Mouse (Mus musculus) hindbrain, embryonic 14.5 days (tissue): ENCODE measurements around the gene Krt32. TPM values are rescaled to one million over a fixed set of nuclear protein-coding genes. Genes with fewer than 3 reads are reported as not detected.

Experiments used
- polyA plus RNA-seq: library from polyadenylated mRNA; unstranded; fragments of >200 nt; fragmentation: Nextera tagmentation; extraction: Ambion mirVana; gene quantifications from 2 replicates; pipeline ENCODE4 v1.2.1, GENCODE M21; 2014

Gene Krt32
- polyA plus RNA-seq, 1 experiment from 2014 or later, result not detected

Other genes starting within 250 kb of the Krt32 start
- not detected in 2 replicates for gene Krtap4-16, start 236.6 kb downstream of the Krt32 start, polyA plus RNA-seq
- not detected in 2 replicates for gene Gm11568, start 230.3 kb downstream of the Krt32 start, polyA plus RNA-seq
- not detected in 2 replicates for gene Gm11559, start 223.8 kb downstream of the Krt32 start, polyA plus RNA-seq
- not detected in 2 replicates for gene Krtap9-1, start 214.8 kb downstream of the Krt32 start, polyA plus RNA-seq
- gene Gm11567, start 209.0 kb downstream of the Krt32 start, polyA plus RNA-seq, result not detected in 2 replicates
- not detected in 2 replicates for gene Krtap31-1, start 180.3 kb downstream of the Krt32 start, polyA plus RNA-seq
- not detected in 2 replicates for gene Gm11565, start 173.5 kb downstream of the Krt32 start, polyA plus RNA-seq
- not detected in 2 replicates for gene Krtap31-2, start 151.9 kb downstream of the Krt32 start, polyA plus RNA-seq
- not detected in 2 replicates for gene Krtap9-5, start 139.8 kb downstream of the Krt32 start, polyA plus RNA-seq
- gene Krtap29-1, start 109.2 kb downstream of the Krt32 start, polyA plus RNA-seq, result not detected in 2 replicates
- gene Krtap16-1, start 101.6 kb downstream of the Krt32 start, polyA plus RNA-seq, result 0.16 and 0.29 TPM in 2 replicates
- 0.86 and 1.5 TPM in 2 replicates for gene Krtap17-1, start 94.2 kb downstream of the Krt32 start, polyA plus RNA-seq
- gene Krt33a, start 72.0 kb downstream of the Krt32 start, polyA plus RNA-seq, result not detected in 2 replicates
- gene Krt33b, start 58.4 kb downstream of the Krt32 start, polyA plus RNA-seq, result 0.13 TPM in 1 of 2 replicates, not detected in the other
- gene Krt34, start 46.7 kb downstream of the Krt32 start, polyA plus RNA-seq, result not detected in 2 replicates
- gene Krt31, start 37.7 kb downstream of the Krt32 start, polyA plus RNA-seq, result not detected in 2 replicates
- not detected in 2 replicates for gene Krt35, start 8.0 kb upstream of the Krt32 start, polyA plus RNA-seq
- gene Krt36, start 17.4 kb upstream of the Krt32 start, polyA plus RNA-seq, result not detected in 2 replicates
- not detected in 2 replicates for gene Krt13, start 33.3 kb upstream of the Krt32 start, polyA plus RNA-seq
- gene Krt15, start 47.7 kb upstream of the Krt32 start, polyA plus RNA-seq, result 0.15 and 0.16 TPM in 2 replicates
- 0.87 and 0.90 TPM in 2 replicates for gene Krt19, start 60.4 kb upstream of the Krt32 start, polyA plus RNA-seq
- gene Krt9, start 105.0 kb upstream of the Krt32 start, polyA plus RNA-seq, result not detected in 2 replicates
- 0.23 TPM in 1 of 2 replicates, not detected in the other for gene Krt14, start 119.3 kb upstream of the Krt32 start, polyA plus RNA-seq
- gene Krt16, start 160.7 kb upstream of the Krt32 start, polyA plus RNA-seq, result not detected in 2 replicates
- gene Krt17, start 172.8 kb upstream of the Krt32 start, polyA plus RNA-seq, result 0.13 and 0.16 TPM in 2 replicates
- gene Krt42, start 181.6 kb upstream of the Krt32 start, polyA plus RNA-seq, result not detected in 2 replicates
- gene Eif1, start 231.7 kb upstream of the Krt32 start, polyA plus RNA-seq, result 1,239 and 1,372 TPM in 2 replicates
- 0.50 TPM in 1 of 2 replicates, not detected in the other for gene Gast, start 246.2 kb upstream of the Krt32 start, polyA plus RNA-seq